ENCODE assay signal across 8 mouse cellular contexts in genomic region chr13:13968629-13969111, GRCm38 (mm10). TPM values are rescaled to one million over a fixed set of nuclear protein-coding genes. Genes with fewer than 3 reads are reported as not detected.
DNase-seq lines count a peak whose midpoint lies in the region; ATAC-seq and TF ChIP-seq lines count a peak whose summit lies in the region.

No protein-coding gene starts in this region.

- CTCF ChIA-PET in Patski (lab: Charles Lee), result interaction anchor here (2.1 kb wide), 1 partner anchor 11 kb away, joined by 6 read pairs; no protein-coding TSS in a partner anchor

- POLR2A ChIA-PET in Patski (lab: Charles Lee), result no interaction called here

- H3K36me3 ChIP-seq in intestine, embryonic 16.5 days (ENCODE audit: control insufficient read depth, insufficient read depth, low read length), result no peaks in the 10 kb centered on the region
- H3K36me3 ChIP-seq in macrophage (ENCODE audit: inconsistent target), result no peaks in the 10 kb centered on the region
- H3K36me3 ChIP-seq in hindbrain, embryonic 10.5 days, result peaks cover 37% of the 10 kb centered on the region

- peak; percentile 42 for DNase-seq in gastrocnemius, adult 2 months
- no peak for DNase-seq in gastrocnemius, postnatal 4 days (ENCODE audit: low spot score in 2 of 2)
- DNase-seq in Patski (ENCODE audit: low read depth, low spot score), result peak; percentile 77
- no peak for DNase-seq in embryo, embryonic 10 days (ENCODE audit: low spot score)
- DNase-seq in hindbrain, embryonic 10.5 days (ENCODE audit: low spot score), result no peak
- DNase-seq in kidney, postnatal 25 days, result no peak

- H3K4me1 ChIP-seq in intestine, embryonic 16.5 days (ENCODE audit: control insufficient read depth, insufficient read depth, low read length), result no peaks in the 10 kb centered on the region
- peaks cover 10% of the 10 kb centered on the region for H3K4me1 ChIP-seq in hindbrain, embryonic 10.5 days (replicated peaks)

- ATAC-seq in Patski, result peak; percentile 100
- peak; percentile 99 for ATAC-seq in intestine, embryonic 16.5 days

- no peaks in the 10 kb centered on the region for H3K27me3 ChIP-seq in Patski
- H3K27me3 ChIP-seq in intestine, embryonic 16.5 days (replicated peaks; ENCODE audit: control insufficient read depth, insufficient read depth, low read length), result no peaks in the 10 kb centered on the region
- H3K27me3 ChIP-seq in hindbrain, embryonic 10.5 days (ENCODE audit: insufficient read depth, poor library complexity, severe bottlenecking), result no peaks in the 10 kb centered on the region

- peaks cover 9% of the 10 kb centered on the region; the same call in 1 of the 2 replicates for H3K79me2 ChIP-seq in macrophage (ENCODE audit: inconsistent target)

- in situ Hi-C loops in Patski (cut with MboI; ENCODE audit: low pct_unique_long_range_greater_than_20kb), result no loop called here

- intact Hi-C loops in gastrocnemius, adult 2 months (cut with DNase I), result no loop called here

- TF ChIP-seq CTCF in gastrocnemius, adult 2 months (IDR thresholded peaks at IDR 0.05), result no peak
- TF ChIP-seq CTCF in Patski (IDR thresholded peaks at IDR 0.05), result no peak

- H3K4me3 ChIP-seq in gastrocnemius, adult 2 months, result no peak overlapping the region; the same call in 1 of the 2 replicates
- no peak overlapping the region for H3K4me3 ChIP-seq in intestine, embryonic 16.5 days (ENCODE audit: low read length)
- no peak overlapping the region for H3K4me3 ChIP-seq in macrophage (ENCODE audit: inconsistent target)
- no peak overlapping the region for H3K4me3 ChIP-seq in hindbrain, embryonic 10.5 days

- H3K9me3 ChIP-seq in intestine, embryonic 16.5 days (ENCODE audit: control insufficient read depth, low read length), result no peaks in the 10 kb centered on the region
- no peaks in the 10 kb centered on the region for H3K9me3 ChIP-seq in hindbrain, embryonic 10.5 days

- H3K27ac ChIP-seq in gastrocnemius, adult 2 months, result peak overlapping the region; percentile 86
- H3K27ac ChIP-seq in intestine, embryonic 16.5 days (ENCODE audit: low read length), result no peak overlapping the region
- 0 out of 2 replicates have a peak overlapping the region, but pooled peaks have one; percentile 5 for H3K27ac ChIP-seq in macrophage
- H3K27ac ChIP-seq in hindbrain, embryonic 10.5 days, result no peak overlapping the region

- no peak overlapping the region for H3K4me2 ChIP-seq in intestine, embryonic 16.5 days (ENCODE audit: low read depth, low read length)

- no peak overlapping the region for H3K9ac ChIP-seq in intestine, embryonic 16.5 days (ENCODE audit: low read depth, low read length)

- WGBS in intestine, embryonic 16.5 days, result 77% methylated on average over 4 of the region's 4 CpGs
- 44% methylated on average over 4 of the region's 4 CpGs for WGBS in macrophage (ENCODE audit: missing documents)
- WGBS in hindbrain, embryonic 10.5 days, result 92% methylated on average over 4 of the region's 4 CpGs

RNA-seq across cellular contexts. Expression of gene B3galnt2, which starts 14.4 kb away (rescaled TPM):
- total RNA-seq in gastrocnemius, adult 2 months (2021), result 10 to 100 TPM; 88.5 to 89.4 TPM
- total RNA-seq in gastrocnemius, postnatal 4 days (2021), result 10 to 100 TPM; 29.3 to 33.4 TPM
- polyA plus RNA-seq in Patski (2021) (23.9 TPM), macrophage (2018) (3.9 to 8.0 TPM (median 6.2 TPM) in 3 replicates)
- 30.0 and 32.9 TPM in 2 replicates for polyA plus RNA-seq in intestine, embryonic 16.5 days (2015; fragmentation: Nextera tagmentation; extraction: Ambion mirVana)
- 10 to 100 TPM; 11.5 to 41.7 (median 23.1) TPM for total RNA-seq in macrophage (2018; cell fraction: chromatin; rRNA removed)
- 1 to 10 TPM; 4.1 to 8.1 (median 5.9) TPM for total RNA-seq in macrophage (2018; cell fraction: cytosol; rRNA removed)
- total RNA-seq in macrophage (2018; cell fraction: nucleus; rRNA removed), result 10 to 100 TPM in 25 of 26 experiments, 1 to 10 TPM in 1; 9.2 to 35.2 (median 14.3) TPM
- 33.3 and 41.7 TPM in 2 replicates for polyA plus RNA-seq in hindbrain, embryonic 10.5 days (2016; fragmentation: Nextera tagmentation; extraction: Ambion mirVana)

Comparison
In these comparisons a context has a peak if more than half of its experiments do, and no peak if none do; other contexts are left out.
1. DNase-seq: peak in gastrocnemius, adult 2 months (single experiment) and Patski (single experiment); none in gastrocnemius, postnatal 4 days (0 of 2), embryo, embryonic 10 days (single experiment), hindbrain, embryonic 10.5 days (single experiment) and kidney, postnatal 25 days (0 of 2).
2. H3K27ac ChIP-seq: peak in gastrocnemius, adult 2 months (single experiment) and macrophage (single experiment); none in intestine, embryonic 16.5 days (single experiment) and hindbrain, embryonic 10.5 days (single experiment).